Mouse (Mus musculus) kidney, embryonic 14.5 days (tissue): ENCODE data around the gene Kif5a. TPM values are rescaled to one million over a fixed set of nuclear protein-coding genes. Genes with fewer than 3 reads are reported as not detected.

Experiments
- ATAC-seq: fragments of 200-750 bp; cut with Nextera tagmentation; 2 replicates; pipeline ENCODE4 v1.8.0; 2017; ENCODE audit warnings: moderate number of reproducible peaks, mild to moderate bottlenecking, moderate TSS enrichment, moderate library complexity; ENCODE audit not compliant: low FRiP score, low TSS enrichment
- H3K27ac ChIP-seq: fragments of 300-500 bp; sonication (generic); 2 replicates; pipeline ENCODE4 v1.5.1; 2014; ENCODE audit warnings: low read depth, mild to moderate bottlenecking, low read length, moderate library complexity, mixed read lengths
- H3K27me3 ChIP-seq: fragments of 300-500 bp; sonication (generic); 2 replicates; pipeline ENCODE4 v1.6.1; 2014; ENCODE audit warnings: mild to moderate bottlenecking, low read length; ENCODE audit not compliant: control insufficient read depth, insufficient read depth
- H3K36me3 ChIP-seq: fragments of 300-500 bp; sonication (generic); 2 replicates; pipeline ENCODE4 v1.6.1; 2014; ENCODE audit warnings: low read length, mixed read lengths; ENCODE audit not compliant: control insufficient read depth, insufficient read depth
- H3K4me1 ChIP-seq: fragments of 300-500 bp; sonication (generic); 2 replicates; pipeline ENCODE4 v1.6.1; 2014; ENCODE audit warnings: low read length, mixed read lengths; ENCODE audit not compliant: control insufficient read depth, insufficient read depth
- H3K4me2 ChIP-seq: fragments of 300-500 bp; sonication (generic); replicated peaks from 2 replicates; pipeline ENCODE4 v1.6.1; 2014; ENCODE audit warnings: low read depth, mild to moderate bottlenecking, low read length
- H3K4me3 ChIP-seq: fragments of 300-500 bp; sonication (generic); 2 replicates; pipeline ENCODE4 v1.5.1; 2014; ENCODE audit warnings: mild to moderate bottlenecking, low read length
- H3K9ac ChIP-seq: fragments of 300-500 bp; sonication (generic); 2 replicates; pipeline ENCODE4 v1.6.1; 2014; ENCODE audit warnings: low read depth, mild to moderate bottlenecking, low read length, moderate library complexity
- H3K9me3 ChIP-seq: fragments of 300-500 bp; sonication (generic); 2 replicates; pipeline ENCODE4 v1.6.1; 2016; ENCODE audit warnings: low read length; ENCODE audit not compliant: control insufficient read depth
- WGBS: fragments of 180-500 bp; shearing (Covaris S2); extraction: QIAGEN DNeasy Blood & Tissue Kit; methylation state at CpG from one replicate; pipeline ENCODE4 v1.1.7; 2014; 5-methylcytosine and 5-hydroxymethylcytosine counted together
- polyA plus RNA-seq: library from polyadenylated mRNA; unstranded; fragments of >200 nt; fragmentation: Nextera tagmentation; extraction: Ambion mirVana; gene quantifications from 2 replicates; pipeline ENCODE4 v1.2.1, GENCODE M21; 2014

The Kif5a gene
- polyA plus RNA-seq, 1 experiment from 2014 or later: 0.37 TPM

- H3K4me1 ChIP-seq: peaks cover 6% of the 10 kb centered on the region; the same call in 1 of the 2 replicates
- no peak overlapping the region for H3K27ac ChIP-seq
- H3K9me3 ChIP-seq: no peaks in the 10 kb centered on the region
- 84% methylated on average over 4 of the region's 4 CpGs for WGBS
- no peak for ATAC-seq
- H3K9ac ChIP-seq: no peak overlapping the region
- H3K36me3 ChIP-seq: peaks cover 50% of the 10 kb centered on the region
- no peaks in the 10 kb centered on the region for H3K27me3 ChIP-seq
- no peak overlapping the region for H3K4me2 ChIP-seq
- no peak overlapping the region for H3K4me3 ChIP-seq
Observed at GRCm38 (mm10) chr10:127269884-127270283, 6.7 kb upstream of the Kif5a start.

DNA sequence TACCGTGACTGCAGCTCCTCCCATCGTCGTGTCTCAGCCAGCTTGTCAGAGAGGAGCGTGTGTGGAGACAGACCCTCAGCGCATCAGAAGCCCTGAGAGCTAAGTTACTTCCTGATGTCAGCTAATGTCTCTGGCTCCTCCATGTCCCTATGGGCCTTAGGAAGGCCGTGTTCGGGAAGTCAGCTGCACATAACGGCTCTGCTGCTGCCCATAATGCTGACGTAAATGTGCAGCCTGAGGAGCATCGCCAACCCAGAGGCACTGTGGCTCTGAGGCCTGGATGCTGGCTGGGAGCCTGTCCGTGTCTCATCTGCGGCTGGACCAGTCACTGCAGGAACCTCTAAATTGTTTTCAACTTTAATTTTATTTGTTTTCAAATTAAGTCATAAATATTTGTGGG is 5.9 kb upstream of the Kif5a start:
- no peaks in the 10 kb centered on the region for H3K9me3 ChIP-seq
- H3K4me1 ChIP-seq: peaks cover 6% of the 10 kb centered on the region; the same call in 1 of the 2 replicates
- WGBS: 82% methylated on average over 12 of the region's 12 CpGs
- H3K36me3 ChIP-seq: peaks cover 45% of the 10 kb centered on the region
- no peak overlapping the region for H3K4me3 ChIP-seq
- 0 out of 2 replicates have a peak overlapping the region, but pooled peaks have one; percentile 18 for H3K9ac ChIP-seq
- no peak for ATAC-seq
- H3K27me3 ChIP-seq: peaks cover 6% of the 10 kb centered on the region
- H3K27ac ChIP-seq: no peak overlapping the region
- H3K4me2 ChIP-seq: no peak overlapping the region

GRCm38 (mm10) chr10:127268401-127268800 is 5.3 kb upstream of the Kif5a start:
- H3K4me1 ChIP-seq: peaks cover 6% of the 10 kb centered on the region; the same call in 1 of the 2 replicates
- WGBS: 89% methylated on average over 5 of the region's 5 CpGs
- no peak overlapping the region for H3K27ac ChIP-seq
- H3K9ac ChIP-seq: 0 out of 2 replicates have a peak overlapping the region, but pooled peaks have one; percentile 18
- no peaks in the 10 kb centered on the region for H3K9me3 ChIP-seq
- no peak overlapping the region for H3K4me3 ChIP-seq
- H3K27me3 ChIP-seq: peaks cover 9% of the 10 kb centered on the region
- peaks cover 45% of the 10 kb centered on the region for H3K36me3 ChIP-seq
- no peak overlapping the region for H3K4me2 ChIP-seq
- ATAC-seq: no peak

DNA sequence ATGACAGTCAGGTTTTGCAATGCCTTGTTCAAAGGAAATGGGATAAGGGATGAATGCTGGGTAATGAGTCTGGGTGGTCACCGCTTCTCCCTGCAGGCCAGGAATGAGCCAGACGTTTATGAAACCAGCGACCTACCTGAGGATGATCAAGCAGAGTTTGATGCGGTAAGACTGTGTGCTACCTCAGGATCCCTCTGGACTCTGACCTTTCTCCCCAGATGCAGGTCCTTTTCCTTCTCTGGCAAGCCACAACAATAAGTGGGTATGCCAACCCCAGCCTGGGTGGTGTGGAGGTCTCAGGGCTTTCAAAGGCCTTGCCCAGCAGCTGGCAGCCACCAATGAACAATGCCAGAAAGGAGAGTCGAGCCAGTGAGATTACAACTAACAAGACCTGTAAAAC is 4.2 kb upstream of the Kif5a start:
- WGBS: 73% methylated on average over 5 of the region's 5 CpGs
- Histone ChIP-seq H3K9ac (peak overlapping the region; percentile 99; the same call in 1 of the 2 replicates), H3K27ac (no peak overlapping the region), H3K9me3 (no peaks in the 10 kb centered on the region), H3K27me3 (peaks cover 20% of the 10 kb centered on the region), H3K4me2 (peak overlapping the region; percentile 88), H3K36me3 (peaks cover 34% of the 10 kb centered on the region), H3K4me3 (peak overlapping the region; percentile 99), H3K4me1 (peaks cover 11% of the 10 kb centered on the region; the same call in 1 of the 2 replicates)
- ATAC-seq: no peak

DNA sequence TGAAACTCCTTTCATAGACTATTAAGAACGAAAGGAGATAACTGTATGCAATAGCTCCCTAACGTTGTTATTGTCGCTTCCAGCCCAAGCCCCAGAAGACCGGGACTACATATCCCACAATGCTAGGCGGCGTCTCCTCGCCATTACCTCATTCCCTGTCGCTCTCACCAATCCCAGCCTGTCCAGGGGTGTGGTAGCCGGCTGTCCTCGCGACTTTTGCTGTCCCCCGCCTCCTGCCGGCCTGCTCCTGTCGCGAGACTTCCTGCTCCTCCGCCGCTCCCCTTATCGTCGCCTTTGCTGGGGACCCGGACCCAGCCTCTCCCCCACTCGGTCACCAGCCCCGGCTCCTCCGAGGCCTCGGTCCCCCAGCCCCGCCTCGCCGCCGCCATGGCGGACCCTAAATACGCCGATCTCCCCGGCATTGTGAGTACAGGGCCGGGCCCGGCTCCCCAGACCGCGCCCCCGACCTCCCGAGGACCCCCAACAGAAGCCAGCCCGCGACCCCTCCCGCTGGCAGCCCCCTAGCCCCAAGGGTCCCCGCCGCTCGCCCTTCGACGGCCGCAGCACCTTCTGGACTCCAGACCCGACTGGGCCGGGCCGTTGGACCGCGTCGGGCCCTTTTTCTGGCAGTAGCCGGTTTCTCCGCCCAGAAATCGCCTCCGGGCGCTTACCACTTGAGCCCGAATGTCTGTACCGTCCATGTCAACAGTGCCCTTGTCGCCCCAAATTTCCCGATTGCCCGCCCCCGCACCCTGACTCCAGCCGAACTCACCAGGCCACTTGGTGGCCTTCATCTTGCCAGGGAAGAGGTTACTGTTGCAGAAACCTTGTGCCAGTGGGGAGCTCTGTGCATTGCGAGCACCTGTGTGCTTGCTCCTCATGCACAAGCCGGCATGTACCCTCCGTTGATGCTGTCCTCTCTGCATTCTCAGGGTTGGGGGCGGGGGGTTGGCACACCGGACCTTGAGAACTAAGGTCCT is 3.3 kb upstream of the Kif5a start, which contains the start of gene Dctn2:
TSS of gene Dctn2 (plus strand) at position 257 of the 980 bp plus-strand sequence.
- Histone ChIP-seq H3K4me2 (peak within 1 kb of the TSS; percentile 88), H3K36me3 (peaks cover 28% of the 10 kb centered on the region; the same call in 1 of the 2 replicates), H3K4me3 (peak within 1 kb of the TSS; percentile 99), H3K9me3 (no peaks in the 10 kb centered on the region), H3K9ac (peak within 1 kb of the TSS; percentile 99), H3K27me3 (peaks cover 24% of the 10 kb centered on the region), H3K27ac (peak within 1 kb of the TSS; percentile 83), H3K4me1 (peaks cover 11% of the 10 kb centered on the region; the same call in 1 of the 2 replicates)
- WGBS: 1% methylated on average over 57 of the region's 70 CpGs
- ATAC-seq: peak; percentile 98

DNA sequence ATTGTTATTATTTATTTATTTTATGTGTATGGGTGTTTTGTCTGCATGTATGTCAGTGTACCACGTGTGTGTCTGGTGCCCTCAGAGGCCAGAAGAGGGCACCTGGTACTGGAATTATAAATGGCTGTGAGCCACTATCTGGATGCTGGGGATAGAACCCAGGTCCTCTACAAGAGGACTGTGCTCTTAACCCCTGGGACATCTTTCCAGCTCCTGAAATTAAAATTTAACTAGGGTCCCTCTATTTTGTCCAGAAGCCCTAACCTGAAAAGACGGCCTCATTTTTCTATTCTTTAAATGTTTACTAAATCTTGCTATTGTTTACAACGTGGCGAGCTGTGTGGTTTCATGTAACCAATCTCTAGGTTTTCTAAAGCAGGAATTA is 2.6 kb upstream of the Kif5a start:
- peak overlapping the region; percentile 99 for H3K4me3 ChIP-seq
- 32% methylated on average over 4 of the region's 4 CpGs for WGBS
- peaks cover 24% of the 10 kb centered on the region; the same call in 1 of the 2 replicates for H3K36me3 ChIP-seq
- H3K27ac ChIP-seq: no peak overlapping the region
- H3K4me2 ChIP-seq: peak overlapping the region; percentile 88
- peak; percentile 11; the same call in 1 of the 2 replicates for ATAC-seq
- H3K27me3 ChIP-seq: peaks cover 24% of the 10 kb centered on the region
- H3K4me1 ChIP-seq: peaks cover 11% of the 10 kb centered on the region; the same call in 1 of the 2 replicates
- no peaks in the 10 kb centered on the region for H3K9me3 ChIP-seq
- H3K9ac ChIP-seq: no peak overlapping the region

- no peak for ATAC-seq
- H3K36me3 ChIP-seq: peaks cover 16% of the 10 kb centered on the region; the same call in 1 of the 2 replicates
- WGBS: 78% methylated on average over 4 of the region's 4 CpGs
Observed at GRCm38 (mm10) chr10:127264971-127265370, 1.8 kb upstream of the Kif5a start.

DNA sequence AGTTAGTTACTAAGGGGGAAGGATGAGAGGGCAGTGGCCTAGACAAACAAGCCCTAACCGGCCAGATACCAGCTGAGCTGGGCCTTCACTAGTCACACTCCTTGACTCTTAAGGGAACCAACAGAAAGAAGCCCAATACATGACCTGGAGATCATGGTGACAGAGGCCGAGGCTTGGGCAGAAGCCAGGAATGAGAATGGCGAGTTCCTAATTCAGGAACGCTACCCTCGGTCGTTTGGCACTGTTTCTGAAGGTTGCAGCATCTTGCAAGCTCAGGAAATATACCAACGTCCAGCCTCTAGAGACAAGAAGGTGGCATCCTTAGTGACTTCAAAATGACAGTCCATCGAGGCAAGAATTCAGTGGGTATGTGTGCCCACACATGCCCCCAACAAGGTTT is 1.2 kb upstream of the Kif5a start:
- Histone ChIP-seq H3K4me2 (no peak overlapping the region), H3K9me3 (no peaks in the 10 kb centered on the region), H3K4me1 (peaks cover 11% of the 10 kb centered on the region; the same call in 1 of the 2 replicates), H3K9ac (no peak overlapping the region), H3K27me3 (peaks cover 24% of the 10 kb centered on the region), H3K36me3 (peaks cover 12% of the 10 kb centered on the region; the same call in 1 of the 2 replicates), H3K27ac (no peak overlapping the region), H3K4me3 (no peak overlapping the region)
- no peak for ATAC-seq
- WGBS: 78% methylated on average over 8 of the region's 8 CpGs

More at GRCm38 (mm10) chr10:127264971-127265370, 1.8 kb upstream of the Kif5a start:
- peaks cover 11% of the 10 kb centered on the region; the same call in 1 of the 2 replicates for H3K4me1 ChIP-seq
- no peak overlapping the region for H3K27ac ChIP-seq
- no peak overlapping the region for H3K4me3 ChIP-seq
- no peak overlapping the region for H3K9ac ChIP-seq
- H3K27me3 ChIP-seq: peaks cover 24% of the 10 kb centered on the region
- no peak overlapping the region for H3K4me2 ChIP-seq
- no peaks in the 10 kb centered on the region for H3K9me3 ChIP-seq
